ENCODE assay signal across 8 mouse cellular contexts in genomic region chr11:68408127-68408526, GRCm38 (mm10). TPM values are rescaled to one million over a fixed set of nuclear protein-coding genes. Genes with fewer than 3 reads are reported as not detected.
DNase-seq lines count a peak whose midpoint lies in the region; ATAC-seq and TF ChIP-seq lines count a peak whose summit lies in the region.

No protein-coding gene starts in this region.

- TF ChIP-seq EP300 in MEL (IDR thresholded peaks at IDR 0.05; ENCODE audit: low read depth in 1 of 2, low read length in 2 of 2), result no peak

- H3K4me2 ChIP-seq in kidney, embryonic 14.5 days (replicated peaks; ENCODE audit: low read depth, low read length), result no peak overlapping the region

- peaks cover 0 to 12% of the 10 kb centered on the region in 2 experiments; a peak in 2 of 4 replicates for H3K4me1 ChIP-seq in MEL (ENCODE audit: control insufficient read depth in 1 of 2, insufficient read depth in 2 of 2, low read length in 2 of 2)
- no peaks in the 10 kb centered on the region for H3K4me1 ChIP-seq in cerebellum, adult 2 months (ENCODE audit: control insufficient read depth, insufficient read depth, low read length)
- H3K4me1 ChIP-seq in kidney, embryonic 14.5 days (ENCODE audit: control insufficient read depth, insufficient read depth, low read length), result no peaks in the 10 kb centered on the region

- peak overlapping the region; percentile 54 for H3K9ac ChIP-seq in MEL (ENCODE audit: control insufficient read depth, low read depth, low read length, poor library complexity, severe bottlenecking)
- H3K9ac ChIP-seq in kidney, embryonic 14.5 days (ENCODE audit: low read depth, low read length), result no peak overlapping the region

- H3K4me3 ChIP-seq in MEL (ENCODE audit: control insufficient read depth in 1 of 2, insufficient read depth in 1 of 2, low read depth in 2 of 2, low read length in 2 of 2), result peak overlapping the region; percentile 50 to 70
- H3K4me3 ChIP-seq in cerebellum, adult 2 months (replicated peaks; ENCODE audit: insufficient read depth, low read depth, low read length), result no peak overlapping the region
- no peak overlapping the region for H3K4me3 ChIP-seq in kidney, embryonic 14.5 days (ENCODE audit: low read length)

- no peaks in the 10 kb centered on the region for H3K9me3 ChIP-seq in MEL (replicated peaks; ENCODE audit: insufficient read depth, low read length)
- H3K9me3 ChIP-seq in kidney, embryonic 14.5 days (ENCODE audit: control insufficient read depth, low read length), result no peaks in the 10 kb centered on the region

- H3K36me3 ChIP-seq in MEL (ENCODE audit: control insufficient read depth in 1 of 2, insufficient read depth in 2 of 2, low read length in 2 of 2), result peaks cover 0 to 4% of the 10 kb centered on the region in 2 experiments; a peak in 1 of 4 replicates
- H3K36me3 ChIP-seq in kidney, embryonic 14.5 days (ENCODE audit: control insufficient read depth, insufficient read depth, low read length), result no peaks in the 10 kb centered on the region

- H3K27me3 ChIP-seq in MEL (ENCODE audit: control insufficient read depth in 1 of 2, insufficient read depth in 2 of 2, low read length in 2 of 2), result no peaks in the 10 kb centered on the region
- H3K27me3 ChIP-seq in cerebellum, adult 2 months (ENCODE audit: control insufficient read depth, insufficient read depth, low read length), result no peaks in the 10 kb centered on the region
- no peaks in the 10 kb centered on the region; the same call in 1 of the 2 replicates for H3K27me3 ChIP-seq in kidney, embryonic 14.5 days (ENCODE audit: control insufficient read depth, insufficient read depth, low read length)

- TF ChIP-seq POLR2A in MEL (IDR thresholded peaks at IDR 0.05; ENCODE audit: control insufficient read depth in 1 of 2, insufficient read depth in 1 of 2, low read depth in 1 of 2, low read length in 2 of 2, poor library complexity in 1 of 2), result no peak
- no peak for TF ChIP-seq POLR2A in cerebellum, adult 2 months (IDR thresholded peaks at IDR 0.05; ENCODE audit: borderline replicate concordance, insufficient read depth, low read length)

- 57% methylated on average over 2 of the region's 2 CpGs for WGBS in cerebellum, adult 2 months
- WGBS in kidney, embryonic 14.5 days, result 49% methylated on average over 2 of the region's 2 CpGs

- H3K79me2 ChIP-seq in MEL (ENCODE audit: control insufficient read depth, insufficient read depth, low read length, poor library complexity), result no peaks in the 10 kb centered on the region

- ATAC-seq in kidney, embryonic 14.5 days (ENCODE audit: low FRiP score, low TSS enrichment), result peak; percentile 60; the same call in 1 of the 2 replicates
- no peak for ATAC-seq in erythroid progenitor cell, adult 5-6 weeks (replicated peaks; ENCODE audit: low FRiP score, poor library complexity, severe bottlenecking)

- TF ChIP-seq RAD21 in MEL (IDR thresholded peaks at IDR 0.05; ENCODE audit: low read depth, low read length), result peak; percentile 98

- TF ChIP-seq CTCF in MEL (IDR thresholded peaks at IDR 0.05 in 2 of 3, conservative IDR thresholded peaks at IDR 0.05 in 1 of 3; ENCODE audit: control insufficient read depth in 1 of 3, insufficient read depth in 1 of 3, low read depth in 2 of 3, low read length in 3 of 3, poor library complexity in 1 of 3, severe bottlenecking in 1 of 3), result peak; percentile 79 to 98 (median 88)
- peak; percentile 93 for TF ChIP-seq CTCF in cerebellum, adult 2 months (IDR thresholded peaks at IDR 0.05; ENCODE audit: borderline replicate concordance, insufficient read depth, low read depth, low read length)

- DNase-seq in B cell, adult 2 months, result peak; percentile 71 to 73
- peak; percentile 92 for DNase-seq in MEL (ENCODE audit: low read depth, low spot score)
- DNase-seq in cerebellum, adult 2 months, result peak; percentile 71 to 72
- DNase-seq in frontal cortex, postnatal 10 days (ENCODE audit: low spot score in 2 of 2), result peak; percentile 34 to 66
- DNase-seq in lung, adult 18-20 months, result peak; percentile 50 to 73
- DNase-seq in retina, adult 2 months (ENCODE audit: low read depth, low spot score), result peak; percentile 29

- H3K27ac ChIP-seq in MEL (ENCODE audit: control insufficient read depth, low read depth, low read length), result no peak overlapping the region
- no peak overlapping the region for H3K27ac ChIP-seq in cerebellum, adult 2 months (ENCODE audit: insufficient read depth, low read length)
- H3K27ac ChIP-seq in kidney, embryonic 14.5 days (ENCODE audit: low read depth, low read length), result no peak overlapping the region

TF ChIP-seq in MEL, 35 proteins besides CTCF, POLR2A, EP300 and RAD21:
- no peak for TF ChIP-seq BHLHE40 (IDR thresholded peaks at IDR 0.05; ENCODE audit: borderline replicate concordance, low read depth, low read length)
- no peak for TF ChIP-seq MYC (IDR thresholded peaks at IDR 0.05; ENCODE audit: low read depth, low read length)
- peak; percentile 93 for TF ChIP-seq SMC3 (IDR thresholded peaks at IDR 0.05; ENCODE audit: low read depth, low read length)
- no peak for TF ChIP-seq ZKSCAN1 (IDR thresholded peaks at IDR 0.05; ENCODE audit: low read depth, low read length)
- no peak for TF ChIP-seq POLR2AphosphoS2 (IDR thresholded peaks at IDR 0.05; ENCODE audit: low read length)
- no peak for TF ChIP-seq GATA1 (IDR thresholded peaks at IDR 0.05; ENCODE audit: low read depth, low read length)
- 0 out of 2 replicates have a peak, but pooled peaks have one; percentile 14 for TF ChIP-seq ZNF384 (IDR thresholded peaks at IDR 0.05; ENCODE audit: low read depth, low read length)
- no peak for TF ChIP-seq JUND (IDR thresholded peaks at IDR 0.05; ENCODE audit: low read depth, low read length)
- peak; percentile 53 for TF ChIP-seq SIN3A (IDR thresholded peaks at IDR 0.05; ENCODE audit: low read length)
- TF ChIP-seq ETS1 (IDR thresholded peaks at IDR 0.05; ENCODE audit: low read depth, low read length), result no peak
- no peak for TF ChIP-seq MEF2A (IDR thresholded peaks at IDR 0.05; ENCODE audit: extremely low read depth, insufficient replicate concordance, low read depth, low read length, poor library complexity, severe bottlenecking)
- no peak for TF ChIP-seq MAFK (IDR thresholded peaks at IDR 0.05; ENCODE audit: borderline replicate concordance, low read depth, low read length)
- no peak for TF ChIP-seq USF1 (IDR thresholded peaks at IDR 0.05; ENCODE audit: low read depth, low read length)
- 0 out of 2 replicates have a peak, but pooled peaks have one; percentile 16 for TF ChIP-seq TCF12 (IDR thresholded peaks at IDR 0.05; ENCODE audit: low read depth, low read length)
- TF ChIP-seq RCOR1 (IDR thresholded peaks at IDR 0.05; ENCODE audit: low read depth, low read length), result no peak
- no peak for TF ChIP-seq GABPA (IDR thresholded peaks at IDR 0.05; ENCODE audit: low read depth, low read length)
- TF ChIP-seq HCFC1 (IDR thresholded peaks at IDR 0.05; ENCODE audit: low read depth, low read length), result 0 out of 2 replicates have a peak, but pooled peaks have one; percentile 39
- no peak for TF ChIP-seq MXI1 (IDR thresholded peaks at IDR 0.05; ENCODE audit: low read depth, low read length)
- TF ChIP-seq USF2 (IDR thresholded peaks at IDR 0.05; ENCODE audit: borderline replicate concordance in 1 of 2, insufficient read depth in 1 of 2, low read depth in 1 of 2, low read length in 2 of 2), result no peak
- no peak; the same call in 1 of the 2 replicates for TF ChIP-seq ELF1 (IDR thresholded peaks at IDR 0.05; ENCODE audit: low read depth, low read length)
- peak; percentile 91 for TF ChIP-seq ZC3H11A (IDR thresholded peaks at IDR 0.05; ENCODE audit: low read depth, low read length)
- TF ChIP-seq CHD2 (IDR thresholded peaks at IDR 0.05; ENCODE audit: low read length), result no peak
- TF ChIP-seq NELFE (IDR thresholded peaks at IDR 0.05; ENCODE audit: low read depth, low read length), result no peak
TF ChIP-seq in MEL: peak in this region for 6.

RNA-seq across cellular contexts. Expression of gene Ntn1, which starts 7.5 kb away (rescaled TPM):
- 0.03 TPM in 1 of 2 replicates, not detected in the other for total RNA-seq in MEL (2012; rRNA removed)
- polyA plus RNA-seq in MEL (2012; ENCODE audit: insufficient read depth in 1 of 2, insufficient read length in 2 of 2, low read depth in 1 of 2, low replicate concordance in 2 of 2, missing spikeins in 1 of 2), result not detected
- 22.0 and 26.2 TPM in 2 replicates for polyA plus RNA-seq in cerebellum, adult 2 months (2012; rRNA removed)
- 8.5 and 10.2 TPM in 2 replicates for polyA plus RNA-seq in kidney, embryonic 14.5 days (2014; fragmentation: Nextera tagmentation; extraction: Ambion mirVana)
- not detected in 2 replicates for total RNA-seq in erythroid progenitor cell, adult 5-6 weeks (2015; ENCODE audit: low replicate concordance)
- total RNA-seq in erythroid progenitor cell, adult 5-6 weeks (2017; ENCODE audit: low replicate concordance), result not detected in 2 replicates

RNA-seq across cellular contexts. Expression of gene Pik3r5, which starts 23.8 kb away (rescaled TPM):
- 3.1 and 3.2 TPM in 2 replicates for total RNA-seq in MEL (2012; rRNA removed)
- polyA plus RNA-seq in MEL (2012; ENCODE audit: insufficient read depth in 1 of 2, insufficient read length in 2 of 2, low read depth in 1 of 2, low replicate concordance in 2 of 2, missing spikeins in 1 of 2), result 1 to 10 TPM in 1 of 2 experiments, not detected in 1; 5.7 TPM
- 0.93 TPM in 2 replicates for polyA plus RNA-seq in cerebellum, adult 2 months (2012; rRNA removed)
- 0.41 and 1.5 TPM in 2 replicates for polyA plus RNA-seq in kidney, embryonic 14.5 days (2014; fragmentation: Nextera tagmentation; extraction: Ambion mirVana)
- 3.8 and 6.8 TPM in 2 replicates for total RNA-seq in erythroid progenitor cell, adult 5-6 weeks (2015; ENCODE audit: low replicate concordance)
- 1.9 and 10.0 TPM in 2 replicates for total RNA-seq in erythroid progenitor cell, adult 5-6 weeks (2017; ENCODE audit: low replicate concordance)

Comparison
In these comparisons a context has a peak if more than half of its experiments do, and no peak if none do; other contexts are left out.
1. DNase-seq: peak in every context shown above with its lines; median percentile 92 in MEL; 72 in B cell, adult 2 months; 72 in cerebellum, adult 2 months; 62 in lung, adult 18-20 months; 50 in frontal cortex, postnatal 10 days; 29 in retina, adult 2 months.
2. H3K4me3 ChIP-seq: peak in MEL (2 of 2); none in cerebellum, adult 2 months (single experiment) and kidney, embryonic 14.5 days (single experiment).